Mouse (Mus musculus) bone marrow, adult 2 months (tissue): ENCODE results near the gene Scarb1.

Experiments
- CTCF ChIP-seq: fragments of 200-500 bp; IDR thresholded peaks from 2 replicates; pipeline ENCODE4 v1.5.1; 2011; ENCODE audit warnings: low read length, control low read depth; ENCODE audit not compliant: control insufficient read depth, insufficient read depth
- POLR2A ChIP-seq: fragments of 200-500 bp; IDR thresholded peaks from 2 replicates; pipeline ENCODE4 v1.6.1; 2011; ENCODE audit warnings: low read depth, mild to moderate bottlenecking, control low read depth, low read length, borderline replicate concordance; ENCODE audit not compliant: control insufficient read depth

GRCm38 (mm10) chr5:125291387-125291786 is 49.5 kb downstream of the Scarb1 start:
- TF ChIP-seq CTCF (no peak), POLR2A (no peak)
